Mouse (Mus musculus) megakaryocyte-erythroid progenitor cell, adult 5-6 weeks (primary cell): Measurements from ENCODE around the gene Lim2. TPM values are rescaled to one million over a fixed set of nuclear protein-coding genes. Genes with fewer than 3 reads are reported as not detected.

Source experiments
- ATAC-seq: replicated peaks from 2 replicates; pipeline ENCODE4 v1.8.0; 2016; ENCODE audit warnings: mild to moderate bottlenecking, inconsistent platforms; ENCODE audit not compliant: severe bottlenecking, poor library complexity, low FRiP score, low TSS enrichment
- total RNA-seq, 2 experiments: library from RNA; stranded (forward) in 1 of 2; stranded (reverse) in 1 of 2; fragments of 200-1000, 215-1000 nt in 1 of 2; fragments of >200 nt in 1 of 2; fragmentation: Nextera tagmentation in 1 of 2; gene quantifications; 2 replicates each; pipeline ENCODE4 v1.2.3; 2014 to 2017

Gene Lim2
- total RNA-seq, 2 experiments from 2014 or later: not detected

GRCm38 (mm10) chr7:43442684-43443083 lies 15.2 kb downstream of the Lim2 start:
- no peak for ATAC-seq

GRCm38 (mm10) chr7:43443126-43443916 lies 15.9 kb downstream of the Lim2 start:
- peak; percentile 81 for ATAC-seq

GRCm38 (mm10) chr7:43443917-43444293 lies 16.4 kb downstream of the Lim2 start, which contains the start of the genes Etfb and Gm45233:
Gene Etfb, plus strand, starts transcription at chr7:43444083.
Gene Gm45233, plus strand, starts transcription at chr7:43444128.
- peak; percentile 92 for ATAC-seq

DNA sequence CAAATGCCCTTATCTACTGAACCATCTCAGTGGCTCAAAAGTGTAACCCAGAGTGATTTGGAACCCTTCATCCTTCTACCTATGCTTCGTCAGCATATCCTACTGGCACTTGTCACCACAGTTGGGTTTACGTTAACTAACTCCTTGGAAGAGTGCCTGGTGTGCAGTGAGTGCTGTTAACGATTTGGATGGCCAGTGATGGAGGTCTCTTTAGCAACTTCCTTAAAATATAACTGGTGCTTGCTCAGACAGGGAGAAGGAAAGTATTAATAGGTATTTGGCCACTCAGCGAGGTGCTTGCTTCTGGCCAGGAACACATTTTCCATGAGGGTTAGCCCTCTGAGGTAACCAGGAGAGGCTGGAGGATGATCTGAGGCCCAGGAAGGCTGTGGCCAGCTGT lies 20.3 kb downstream of the Lim2 start:
- no peak for ATAC-seq

GRCm38 (mm10) chr7:43448246-43448645 lies 20.8 kb downstream of the Lim2 start:
- no peak for ATAC-seq

DNA sequence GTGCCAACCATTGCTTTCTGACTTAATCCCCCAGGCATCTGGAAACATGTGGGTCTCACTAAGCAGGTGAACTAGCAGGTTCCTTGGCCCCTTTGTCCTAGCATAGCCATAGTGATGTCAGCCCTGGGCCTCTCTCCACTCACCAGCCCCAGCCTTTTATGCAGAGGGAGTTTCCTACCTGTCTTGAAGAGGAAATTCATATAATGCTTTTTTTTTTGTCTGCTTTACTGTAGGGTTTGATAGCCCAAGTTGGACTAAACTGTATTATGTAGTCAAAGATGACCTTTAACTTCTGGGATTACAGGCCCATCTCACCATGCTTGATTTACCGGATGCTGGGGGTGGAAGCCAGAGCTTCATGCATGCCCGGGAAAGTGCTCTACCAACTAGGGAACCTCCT lies 22.3 kb downstream of the Lim2 start:
- no peak for ATAC-seq

DNA sequence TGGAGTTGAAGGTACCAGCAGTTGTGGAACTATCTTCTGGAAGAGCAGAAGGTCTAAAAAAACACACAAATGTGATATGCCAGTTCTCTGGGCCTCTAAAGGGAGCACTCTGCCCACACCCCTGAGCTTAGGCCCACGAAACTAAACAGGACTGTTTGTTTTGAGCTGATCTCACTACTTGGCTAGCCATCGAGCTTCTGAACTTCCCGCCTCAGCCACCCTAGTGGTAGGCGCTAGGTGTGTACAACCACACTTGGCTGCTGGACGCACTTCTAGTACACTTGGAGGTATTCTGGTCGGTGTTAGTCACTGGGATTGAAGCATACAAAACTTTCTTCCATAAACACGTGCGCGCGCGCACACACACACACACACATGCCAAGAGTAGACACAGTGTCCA lies 24.3 kb downstream of the Lim2 start:
- ATAC-seq: no peak

- ATAC-seq: peak; percentile 85
These were observed 25.1 kb downstream of the Lim2 start for GRCm38 (mm10) chr7:43452609-43453008.

GRCm38 (mm10) chr7:43453599-43454355 lies 26.3 kb downstream of the Lim2 start:
- peak; percentile 19; the same call in 1 of the 2 replicates for ATAC-seq

DNA sequence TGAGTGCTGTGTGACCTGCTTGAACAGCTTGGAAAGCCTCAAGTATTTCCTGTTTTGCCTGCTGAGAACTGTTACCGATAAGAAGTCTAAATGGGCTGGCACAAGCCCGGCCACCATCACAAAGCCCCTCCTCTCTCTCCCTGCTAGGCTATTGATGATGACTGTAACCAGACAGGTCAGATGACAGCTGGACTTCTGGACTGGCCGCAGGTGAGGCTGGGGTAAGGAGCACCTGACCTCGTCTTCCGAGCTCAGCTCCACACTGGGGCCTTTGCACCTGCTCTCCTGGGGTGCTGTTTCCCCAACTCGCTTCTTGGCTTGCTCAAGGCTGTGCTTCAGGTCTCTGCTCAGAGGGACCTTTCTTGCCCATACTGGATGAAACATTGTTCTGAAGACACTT lies 26.9 kb downstream of the Lim2 start:
- no peak for ATAC-seq

GRCm38 (mm10) chr7:43462851-43463250 lies 35.4 kb downstream of the Lim2 start, which contains the start of gene Vsig10l:
Gene Vsig10l, plus strand, starts transcription at chr7:43463151.
- ATAC-seq: no peak

DNA sequence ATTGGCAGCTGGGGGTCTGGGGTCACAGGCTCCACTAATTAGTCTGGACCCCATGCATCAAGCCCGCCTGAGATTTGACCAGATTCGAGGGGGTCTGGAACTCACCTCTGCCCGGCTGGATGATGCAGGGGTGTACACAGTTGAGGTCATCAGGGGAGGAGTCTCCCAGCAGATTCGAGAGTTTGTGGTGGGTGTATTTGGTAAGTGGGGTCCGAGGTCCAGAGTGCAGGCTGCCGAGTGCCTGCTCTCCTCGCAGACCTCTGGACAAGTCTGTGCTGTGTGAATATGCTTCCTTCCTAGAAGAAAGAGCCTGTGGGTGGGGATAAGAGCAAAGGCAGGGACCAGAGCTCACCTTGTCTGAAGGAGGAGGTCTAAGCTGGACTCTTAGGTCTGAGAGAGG lies 36.5 kb downstream of the Lim2 start:
- ATAC-seq: no peak

GRCm38 (mm10) chr7:43464864-43465343 lies 37.4 kb downstream of the Lim2 start:
- no peak for ATAC-seq

DNA sequence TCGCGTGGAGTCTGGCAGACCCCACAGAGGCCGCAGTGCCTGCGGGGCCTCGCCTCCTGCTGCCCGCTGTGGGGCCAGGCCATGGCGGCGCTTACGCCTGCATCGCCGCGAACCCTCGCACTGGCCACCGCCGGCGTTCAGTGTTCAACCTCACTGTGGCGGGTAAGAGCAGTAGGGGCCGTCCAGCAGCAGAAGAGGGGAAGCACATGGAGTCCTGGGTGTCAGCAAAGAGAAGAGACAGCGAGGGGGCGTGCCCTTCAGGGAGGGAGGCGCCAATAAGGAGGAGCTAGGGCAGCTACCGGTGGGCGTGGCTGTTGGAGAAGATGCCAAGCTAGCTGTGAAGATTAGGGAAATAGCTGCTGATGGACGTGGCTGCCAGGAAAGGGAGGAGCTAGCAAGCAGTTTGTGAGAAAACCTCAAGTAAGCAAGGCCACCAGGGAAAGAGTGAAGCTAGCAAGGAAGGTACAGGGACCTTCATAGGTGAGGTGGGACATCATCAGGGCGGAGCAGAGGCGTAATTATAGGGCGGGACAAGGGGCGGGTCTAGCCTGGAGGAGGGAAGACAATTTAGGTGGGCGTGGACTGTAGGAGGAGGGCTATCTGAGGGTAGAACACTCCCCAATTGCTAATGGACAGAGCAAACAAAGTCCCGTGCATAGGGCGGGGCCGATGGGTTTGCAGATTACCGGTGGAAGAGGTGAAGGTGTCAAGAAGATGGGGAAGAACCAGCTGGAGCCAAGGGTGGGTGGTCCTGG lies 38.1 kb downstream of the Lim2 start:
- ATAC-seq: peak; percentile 85

GRCm38 (mm10) chr7:43466099-43466694 lies 38.7 kb downstream of the Lim2 start:
- peak; percentile 74 for ATAC-seq

DNA sequence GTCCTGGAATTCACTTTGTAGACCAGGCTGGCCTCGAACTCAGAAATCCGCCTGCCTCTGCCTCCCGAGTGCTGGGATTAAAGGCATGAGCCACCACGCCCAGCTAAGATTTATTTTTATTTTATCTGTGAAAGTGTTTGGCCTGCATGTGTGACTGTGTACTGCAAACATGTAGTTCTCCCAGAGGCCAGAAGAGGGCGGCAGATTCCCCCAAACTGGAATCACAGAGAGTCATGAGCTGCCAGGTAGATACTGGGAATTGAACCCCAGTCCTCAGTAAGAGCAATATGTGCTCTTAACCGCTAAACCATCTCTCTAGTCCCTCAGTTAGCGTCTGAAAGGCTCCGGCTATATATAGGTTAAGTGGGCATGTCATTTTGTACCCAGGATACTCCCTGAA lies 42.9 kb downstream of the Lim2 start:
- ATAC-seq: no peak

DNA sequence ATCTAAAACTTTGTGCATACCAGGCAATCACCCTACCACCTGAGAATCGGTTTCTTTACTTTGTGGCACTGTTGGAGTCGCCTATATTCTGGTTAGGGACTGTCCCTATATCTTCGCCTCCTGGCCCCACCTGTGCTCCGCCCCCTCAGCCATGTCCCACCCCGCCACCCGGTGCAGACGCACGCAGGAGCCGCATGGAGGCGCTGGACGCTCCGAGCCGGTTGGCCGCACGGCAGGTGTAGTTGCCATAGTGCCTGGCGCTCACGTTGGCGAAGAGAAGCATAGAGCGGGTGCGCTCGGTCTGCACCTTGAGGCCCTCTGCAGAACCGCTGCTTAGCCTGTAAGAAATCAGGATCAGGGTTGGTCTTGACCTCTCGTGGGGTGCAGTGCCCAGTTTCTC lies 48.2 kb downstream of the Lim2 start:
- ATAC-seq: peak; percentile 68

DNA sequence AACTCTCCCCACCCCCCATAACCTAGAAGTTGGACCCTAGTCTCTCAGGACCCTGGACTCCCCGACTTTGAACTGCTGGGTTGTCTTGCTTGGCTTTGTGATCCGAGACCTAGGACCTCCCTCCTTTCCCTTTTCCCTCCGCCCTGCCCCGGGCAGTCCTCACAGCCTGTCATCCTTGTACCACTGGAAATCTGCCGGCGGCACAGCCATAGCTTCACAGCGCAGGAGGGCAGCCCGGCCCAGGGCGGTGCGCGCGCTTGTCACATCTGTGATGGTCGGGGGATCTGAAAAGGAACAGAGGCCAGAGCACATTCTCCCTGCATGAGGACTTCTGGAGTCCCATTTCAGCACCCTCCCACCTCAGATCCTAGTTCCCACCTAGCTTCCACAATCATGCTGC lies 48.9 kb downstream of the Lim2 start:
- ATAC-seq: no peak

- ATAC-seq: no peak
These were observed 53.7 kb downstream of the Lim2 start for GRCm38 (mm10) chr7:43481191-43481590.
